Mouse (Mus musculus) right cerebral cortex, adult 18-20 months (tissue): ENCODE results near the gene Rpa1.
"Not testable (repeated sequence)": the region's sequence is repeated elsewhere in the genome, so short reads cannot be mapped to it uniquely, and the experiment has no call there.

Source experiments
- DNase-seq: peaks from one replicate; pipeline ENCODE4 v3.0.0; 2022; ENCODE audit warnings: mixed read lengths

Rpa1 gene

GRCm38 (mm10) chr11:75285893-75286467 lies 62.1 kb downstream of the Rpa1 start:
- DNase-seq = no peak

- DNase-seq = not testable (repeated sequence)
These were observed 64.3 kb downstream of the Rpa1 start for GRCm38 (mm10) chr11:75283784-75284183.

DNA sequence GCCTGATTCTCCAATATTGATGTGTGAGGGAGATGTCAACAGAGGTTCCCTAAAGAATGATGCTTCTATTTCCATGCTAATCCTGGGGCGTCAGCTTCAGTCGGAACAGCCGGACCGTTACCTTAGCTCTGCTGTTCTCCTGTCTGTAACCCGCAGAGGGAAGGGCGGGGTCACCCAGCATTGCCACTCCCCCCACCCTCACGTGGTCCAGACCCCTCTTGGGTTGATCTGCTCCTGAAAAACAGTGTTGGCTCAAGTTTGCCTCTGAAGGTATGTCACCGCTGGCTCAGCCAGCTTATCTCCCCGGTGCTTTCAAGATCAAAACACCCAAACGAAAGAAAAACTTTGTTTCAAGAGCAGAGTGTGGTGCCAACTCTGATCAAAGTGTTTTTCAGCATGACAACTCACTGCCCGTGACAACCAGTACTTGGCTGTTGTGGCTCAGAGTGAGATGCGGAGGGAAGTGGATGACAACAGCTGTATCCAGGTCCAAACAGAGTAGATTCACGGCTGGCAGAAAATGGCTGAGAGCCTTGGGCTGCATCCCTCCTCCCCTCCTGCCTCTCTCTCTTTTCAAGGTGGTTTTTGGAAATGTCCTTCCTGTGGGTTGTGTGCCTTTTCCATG lies 65.5 kb downstream of the Rpa1 start:
- DNase-seq = no peak

DNA sequence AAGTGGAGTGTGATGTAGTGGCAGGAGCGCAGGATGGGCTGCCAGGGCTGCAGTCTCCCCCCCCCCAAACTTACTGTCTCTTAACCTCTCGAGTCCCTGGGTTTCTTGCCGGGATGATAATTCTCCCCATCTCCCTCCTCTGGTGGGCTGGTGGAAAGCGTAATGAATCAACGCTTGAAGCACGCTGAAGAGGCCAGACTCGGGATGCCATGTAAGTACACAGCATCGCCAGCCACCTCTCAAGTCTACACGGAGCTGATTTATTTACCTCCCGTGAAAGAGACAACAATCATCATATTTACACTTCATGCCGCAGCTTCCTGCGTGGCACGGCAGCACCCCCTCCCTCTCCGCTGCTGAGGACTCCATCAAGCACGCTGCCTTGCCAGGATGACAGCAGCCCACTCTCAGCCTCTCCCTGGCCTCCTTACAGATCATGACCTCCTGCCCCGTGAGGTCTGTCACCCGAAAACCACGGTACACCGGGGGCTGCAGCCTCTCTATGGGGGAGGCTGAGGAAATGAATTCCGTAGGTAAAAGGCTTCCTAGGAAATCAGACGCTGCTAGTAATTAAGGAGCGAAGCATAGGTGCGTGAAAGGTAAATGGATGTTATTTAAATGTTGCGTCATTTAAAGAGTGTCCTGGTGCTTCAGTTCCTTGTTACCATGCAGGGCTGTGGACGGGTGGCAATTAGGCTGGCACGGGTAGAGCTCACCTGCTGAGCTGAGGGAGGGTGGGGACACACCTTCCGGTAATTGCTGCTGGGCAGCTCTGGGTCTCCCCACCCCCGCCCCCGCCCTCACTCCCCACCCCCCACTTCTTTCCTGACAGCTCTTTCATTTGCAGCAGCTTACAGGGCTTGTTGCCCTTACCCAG lies 66.5 kb downstream of the Rpa1 start:
- no peak for DNase-seq

DNA sequence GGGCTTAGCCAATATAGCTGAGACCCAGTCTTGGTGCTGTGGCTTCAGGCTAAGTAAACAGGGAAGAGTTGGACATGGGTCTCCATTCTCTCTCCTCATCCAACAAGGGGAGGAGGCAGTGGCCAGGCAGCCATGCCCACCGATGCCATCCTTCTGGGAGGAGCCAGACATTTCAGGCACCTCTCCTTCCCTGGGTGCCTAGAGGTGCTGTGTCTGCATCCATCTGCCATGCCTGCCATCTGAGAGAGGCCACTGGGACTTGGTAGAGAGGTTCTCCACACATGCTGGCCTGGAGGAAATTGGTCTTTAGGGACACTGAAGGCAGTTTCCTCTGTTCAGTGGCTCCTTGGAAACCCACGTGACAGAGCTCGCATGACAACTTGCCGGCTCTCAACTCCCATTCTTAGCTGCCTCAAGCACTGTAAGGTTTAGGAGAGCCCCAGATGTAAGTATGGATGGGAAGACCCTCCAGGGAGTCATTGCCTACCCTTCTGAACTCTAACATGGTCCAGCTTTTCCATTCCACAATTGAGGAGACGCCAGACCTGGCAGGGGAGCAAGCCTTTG lies 67.6 kb downstream of the Rpa1 start:
- DNase-seq = no peak

- DNase-seq = no peak
These were observed 68.1 kb downstream of the Rpa1 start for GRCm38 (mm10) chr11:75280066-75280410.

DNA sequence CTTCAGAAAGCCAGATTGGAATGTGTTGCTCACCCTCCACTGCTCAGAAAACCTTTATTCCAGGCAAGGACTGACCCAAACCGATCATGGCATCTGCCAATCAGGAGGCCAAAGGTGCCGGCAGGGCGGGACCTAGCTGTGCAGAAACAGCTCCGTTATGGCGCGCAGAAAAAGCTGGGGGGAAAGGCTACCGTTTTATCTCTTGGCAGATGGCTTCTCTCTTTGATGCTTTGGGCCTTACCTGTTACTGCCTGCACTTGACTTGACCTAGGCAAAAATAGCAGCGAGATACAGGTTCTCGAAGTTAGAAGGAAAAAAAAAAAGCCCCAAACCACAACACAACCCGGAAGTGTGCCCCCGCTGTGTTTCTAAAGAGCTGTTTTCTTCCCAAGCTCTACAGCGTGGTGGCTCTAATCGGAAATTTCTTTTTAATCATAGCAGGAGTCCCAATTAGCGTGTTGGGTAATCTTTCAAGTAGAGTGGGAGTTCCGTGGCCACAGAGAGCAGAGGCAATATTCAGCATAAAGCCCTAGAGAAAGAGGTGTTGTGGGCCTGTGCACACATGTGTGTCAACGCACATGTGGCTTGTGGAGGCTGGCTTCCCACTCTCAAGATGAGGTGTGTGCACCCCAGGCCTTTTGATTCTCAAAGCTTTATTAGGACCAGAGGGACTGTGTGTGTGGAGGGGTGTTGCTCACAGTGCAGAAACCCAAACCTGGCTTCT lies 68.6 kb downstream of the Rpa1 start:
- no peak for DNase-seq

GRCm38 (mm10) chr11:75279013-75279341 lies 69.1 kb downstream of the Rpa1 start:
- no peak for DNase-seq

- DNase-seq = no peak
These were observed 70.0 kb downstream of the Rpa1 start for GRCm38 (mm10) chr11:75278115-75278514.

GRCm38 (mm10) chr11:75275035-75275434 lies 73.1 kb downstream of the Rpa1 start:
- DNase-seq = no peak

- DNase-seq = peak; percentile 63
These were observed 74.7 kb downstream of the Rpa1 start for GRCm38 (mm10) chr11:75273466-75273865.

GRCm38 (mm10) chr11:75270985-75271434 lies 77.1 kb downstream of the Rpa1 start:
- DNase-seq = no peak

DNA sequence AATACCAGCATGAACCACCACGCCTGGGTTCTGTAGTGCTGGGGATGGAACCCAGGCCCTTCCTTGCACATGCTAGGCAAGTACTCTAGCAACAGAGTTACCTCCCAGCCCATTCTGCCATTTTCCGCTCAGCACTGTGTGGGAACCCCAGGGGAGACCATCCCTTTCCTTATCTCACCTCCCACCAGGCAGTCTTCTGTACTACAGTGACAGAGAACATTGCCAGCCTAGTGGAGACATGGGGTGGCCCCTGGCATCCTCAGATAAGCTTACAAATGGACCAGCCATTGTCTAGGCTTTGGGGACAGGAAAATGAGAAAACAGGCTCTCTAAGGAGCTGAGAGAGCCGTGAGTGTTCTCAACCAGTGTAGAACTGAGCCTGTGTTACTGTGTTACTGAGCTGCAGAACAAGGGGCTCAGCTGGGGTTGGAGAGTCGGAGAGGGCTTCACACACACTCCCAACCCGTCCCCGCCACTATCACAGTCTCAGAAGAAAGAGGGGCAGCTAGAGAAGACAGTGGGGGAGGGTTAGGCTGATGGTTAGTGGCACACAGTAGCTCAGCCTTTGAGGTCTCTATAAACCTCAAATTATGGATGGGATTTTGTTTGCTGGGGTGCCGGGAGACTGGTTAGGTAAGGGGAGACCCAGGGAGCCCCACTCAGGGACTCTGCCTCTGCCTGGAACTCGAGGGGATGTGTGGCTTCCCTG lies 77.7 kb downstream of the Rpa1 start:
- DNase-seq = no peak

DNA sequence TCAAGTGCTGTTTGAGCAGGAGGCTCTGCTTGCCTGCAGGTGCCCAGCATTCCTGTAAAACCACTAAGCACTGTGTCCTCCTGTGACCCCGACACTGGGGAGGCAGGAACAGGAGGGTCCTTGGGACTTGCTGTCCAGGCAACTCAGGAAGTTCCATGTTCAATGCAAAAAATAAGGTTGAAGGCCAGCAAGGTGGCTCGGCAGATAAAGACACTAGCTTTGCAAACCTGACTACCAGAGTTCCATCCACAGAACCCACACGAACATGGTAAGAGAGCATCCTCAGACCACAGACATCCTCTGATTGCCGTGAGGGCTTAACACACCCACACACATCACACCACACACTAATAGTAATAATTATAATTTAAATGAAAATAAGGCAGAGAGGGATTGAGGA lies 78.9 kb downstream of the Rpa1 start:
- DNase-seq = no peak

- no peak for DNase-seq
These were observed 79.6 kb downstream of the Rpa1 start for GRCm38 (mm10) chr11:75268492-75268891.

DNA sequence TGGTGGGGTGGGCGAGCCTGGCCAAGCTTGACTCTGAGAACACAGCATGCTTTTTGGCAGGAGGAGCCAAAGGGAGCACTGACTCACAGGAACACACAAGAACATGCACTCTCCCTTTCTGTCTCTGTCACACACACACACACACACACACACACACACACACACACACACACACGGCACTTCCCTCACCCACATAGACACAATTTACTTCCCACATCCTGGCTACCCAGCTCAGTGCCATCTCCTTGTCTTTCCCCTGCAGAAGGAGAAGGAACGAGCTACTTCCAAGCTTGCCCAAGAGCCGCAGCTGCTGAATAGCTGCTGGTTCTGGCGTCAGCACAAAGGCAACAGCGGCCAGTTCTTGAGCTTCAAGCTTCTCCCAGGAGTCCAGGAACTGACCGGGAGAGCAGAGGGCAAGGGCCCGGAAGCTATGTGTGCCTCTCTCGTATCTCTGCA lies 80.3 kb downstream of the Rpa1 start:
- peak; percentile 74 for DNase-seq

- no peak for DNase-seq
These were observed 82.6 kb downstream of the Rpa1 start for GRCm38 (mm10) chr11:75265545-75265944.

DNA sequence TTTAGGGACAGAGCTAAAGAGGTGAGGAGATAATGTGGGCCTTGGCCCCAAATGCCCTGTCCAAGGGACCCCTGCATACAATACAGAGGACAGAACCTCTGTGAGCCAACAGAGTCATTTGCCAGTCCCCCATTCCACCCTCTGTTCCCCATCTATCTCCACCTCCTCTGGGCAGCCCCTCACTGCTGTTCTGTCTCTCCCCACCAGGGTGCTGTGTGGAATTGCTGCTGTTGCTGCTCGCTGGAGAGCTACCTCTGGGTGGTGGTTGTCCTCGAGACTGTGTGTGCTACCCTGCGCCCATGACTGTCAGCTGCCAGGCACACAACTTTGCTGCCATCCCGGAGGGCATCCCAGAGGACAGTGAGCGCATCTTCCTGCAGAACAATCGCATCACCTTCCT lies 83.6 kb downstream of the Rpa1 start:
- no peak for DNase-seq

GRCm38 (mm10) chr11:75263964-75264312 lies 84.2 kb downstream of the Rpa1 start:
- no peak for DNase-seq

DNA sequence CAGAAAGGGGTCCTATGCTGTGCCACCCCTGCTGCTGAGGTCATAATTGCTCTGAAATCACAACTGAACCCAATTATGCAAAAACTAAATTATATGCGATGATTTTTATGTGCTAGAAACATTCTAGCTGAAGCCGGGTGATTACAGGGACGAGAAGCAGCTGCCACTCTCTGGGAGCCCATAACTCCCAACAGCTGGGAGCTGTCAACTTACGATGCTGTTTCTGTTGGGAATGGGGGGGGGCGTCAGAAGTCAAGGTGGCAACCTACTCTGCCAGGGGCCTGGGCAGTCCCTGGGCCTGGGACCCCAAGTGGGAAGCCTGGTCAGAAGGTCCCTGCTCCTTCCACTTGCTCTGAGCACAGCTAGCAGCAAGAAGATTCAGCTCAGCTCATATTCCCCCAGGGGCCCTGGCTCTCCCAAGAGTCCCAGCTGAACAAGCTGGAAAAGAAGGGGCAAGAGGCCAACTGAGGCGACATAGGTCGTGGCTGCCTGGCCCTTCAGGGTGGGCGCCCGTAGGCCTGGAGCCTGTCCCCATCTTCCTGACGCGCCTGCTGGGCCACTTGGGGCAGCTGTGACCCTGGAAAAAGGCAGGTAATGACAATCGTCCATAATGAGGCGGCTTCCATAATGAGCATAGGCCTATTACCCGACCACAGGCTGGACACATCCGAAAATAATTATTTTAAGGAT lies 84.7 kb downstream of the Rpa1 start:
- DNase-seq = no peak

- no peak for DNase-seq
These were observed 85.3 kb downstream of the Rpa1 start for GRCm38 (mm10) chr11:75262791-75263190.

DNA sequence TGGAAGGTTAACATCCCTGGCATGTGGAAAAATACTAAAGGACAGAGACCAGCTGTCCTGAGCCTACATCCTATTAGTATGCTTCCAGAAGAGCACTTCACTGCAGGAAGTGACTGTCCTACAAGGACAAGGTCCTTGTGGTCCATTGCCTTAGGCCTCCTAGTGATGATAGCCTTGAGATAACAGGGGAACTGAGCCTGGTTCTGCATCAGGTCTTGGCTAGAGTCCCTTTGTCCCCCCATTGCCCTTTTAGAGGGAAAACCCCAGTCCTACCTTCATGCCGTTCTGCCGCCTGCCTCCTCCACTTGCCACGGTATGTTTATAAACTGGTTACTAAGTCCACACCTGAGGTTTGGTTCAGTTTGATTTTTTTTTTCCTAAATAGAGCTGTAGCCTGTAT lies 85.9 kb downstream of the Rpa1 start:
- no peak for DNase-seq
